Mouse (Mus musculus) midbrain, postnatal 0 days (tissue): Measurements from ENCODE around the gene Tet1. TPM values are rescaled to one million over a fixed set of nuclear protein-coding genes. Genes with fewer than 3 reads are reported as not detected.
"Not testable (repeated sequence)": the region's sequence is repeated elsewhere in the genome, so short reads cannot be mapped to it uniquely, and the experiment has no call there.

Experiments
- ATAC-seq: fragments of 200-750 bp; cut with Nextera tagmentation; 2 replicates; pipeline ENCODE4 v1.8.0; 2017; ENCODE audit warnings: moderate number of reproducible peaks, mild to moderate bottlenecking, moderate TSS enrichment, moderate library complexity; ENCODE audit not compliant: low FRiP score
- DNase-seq: peaks from one replicate; pipeline ENCODE4 v3.0.0-alpha.2; 2015; ENCODE audit warnings: low spot score
- H3K27ac ChIP-seq: fragments of 300-500 bp; sonication (generic); 2 replicates; pipeline ENCODE4 v1.5.1; 2014; ENCODE audit warnings: low read depth, mild to moderate bottlenecking, low read length, mixed read lengths
- H3K27me3 ChIP-seq: fragments of 300-500 bp; sonication (generic); 2 replicates; pipeline ENCODE4 v1.6.1; 2014; ENCODE audit warnings: low read length, control low read depth, mixed read lengths; ENCODE audit not compliant: insufficient read depth
- H3K36me3 ChIP-seq: fragments of 300-500 bp; sonication (generic); 2 replicates; pipeline ENCODE4 v1.6.1; 2014; ENCODE audit warnings: low read length, control low read depth, mixed read lengths; ENCODE audit not compliant: insufficient read depth
- H3K4me1 ChIP-seq: fragments of 300-500 bp; sonication (generic); 2 replicates; pipeline ENCODE4 v1.6.1; 2014; ENCODE audit warnings: mild to moderate bottlenecking, control low read depth, antibody characterized with exemption, low read length, mixed read lengths; ENCODE audit not compliant: insufficient read depth
- H3K4me2 ChIP-seq: fragments of 300-500 bp; sonication (generic); 2 replicates; pipeline ENCODE4 v1.6.1; 2014; ENCODE audit warnings: low read depth, mild to moderate bottlenecking, low read length, mixed read lengths; ENCODE audit not compliant: poor library complexity, severe bottlenecking
- H3K4me3 ChIP-seq: fragments of 300-500 bp; sonication (generic); 2 replicates; pipeline ENCODE4 v1.5.1; 2014; ENCODE audit warnings: low read depth, mild to moderate bottlenecking, low read length, moderate library complexity
- H3K9ac ChIP-seq: fragments of 300-500 bp; sonication (generic); replicated peaks from 2 replicates; pipeline ENCODE4 v1.6.1; 2014; ENCODE audit warnings: mild to moderate bottlenecking, low read length, moderate library complexity, mixed read lengths; ENCODE audit not compliant: poor library complexity, severe bottlenecking
- H3K9me3 ChIP-seq: fragments of 300-500 bp; sonication (generic); 2 replicates; pipeline ENCODE4 v1.6.1; 2016; ENCODE audit warnings: low read length, control low read depth
- CTCF ChIP-seq: IDR thresholded peaks from 2 replicates; pipeline ENCODE4 v1.5.1; 2016; ENCODE audit warnings: antibody characterized with exemption, mild to moderate bottlenecking
- WGBS: fragments of 180-500 bp; shearing (Covaris S2); extraction: QIAGEN DNeasy Blood & Tissue Kit; methylation state at CpG from one replicate; pipeline ENCODE4 v1.1.7; 2014; 5-methylcytosine and 5-hydroxymethylcytosine counted together
- polyA plus RNA-seq: library from polyadenylated mRNA; unstranded; fragments of >200 nt; fragmentation: Nextera tagmentation; extraction: Ambion mirVana; gene quantifications from 2 replicates; pipeline ENCODE4 v1.2.1, GENCODE M21; 2015
- total RNA-seq: library from RNA; depleted of rRNA; stranded (reverse); fragments of >200 nt; gene quantifications from 2 replicates; pipeline ENCODE4 v1.2.3, GENCODE M21; 2014; rRNA removed

Tet1 gene
- total and polyA plus RNA-seq, 2 experiments from 2014 or later = 29.0 to 34.9 TPM

DNA sequence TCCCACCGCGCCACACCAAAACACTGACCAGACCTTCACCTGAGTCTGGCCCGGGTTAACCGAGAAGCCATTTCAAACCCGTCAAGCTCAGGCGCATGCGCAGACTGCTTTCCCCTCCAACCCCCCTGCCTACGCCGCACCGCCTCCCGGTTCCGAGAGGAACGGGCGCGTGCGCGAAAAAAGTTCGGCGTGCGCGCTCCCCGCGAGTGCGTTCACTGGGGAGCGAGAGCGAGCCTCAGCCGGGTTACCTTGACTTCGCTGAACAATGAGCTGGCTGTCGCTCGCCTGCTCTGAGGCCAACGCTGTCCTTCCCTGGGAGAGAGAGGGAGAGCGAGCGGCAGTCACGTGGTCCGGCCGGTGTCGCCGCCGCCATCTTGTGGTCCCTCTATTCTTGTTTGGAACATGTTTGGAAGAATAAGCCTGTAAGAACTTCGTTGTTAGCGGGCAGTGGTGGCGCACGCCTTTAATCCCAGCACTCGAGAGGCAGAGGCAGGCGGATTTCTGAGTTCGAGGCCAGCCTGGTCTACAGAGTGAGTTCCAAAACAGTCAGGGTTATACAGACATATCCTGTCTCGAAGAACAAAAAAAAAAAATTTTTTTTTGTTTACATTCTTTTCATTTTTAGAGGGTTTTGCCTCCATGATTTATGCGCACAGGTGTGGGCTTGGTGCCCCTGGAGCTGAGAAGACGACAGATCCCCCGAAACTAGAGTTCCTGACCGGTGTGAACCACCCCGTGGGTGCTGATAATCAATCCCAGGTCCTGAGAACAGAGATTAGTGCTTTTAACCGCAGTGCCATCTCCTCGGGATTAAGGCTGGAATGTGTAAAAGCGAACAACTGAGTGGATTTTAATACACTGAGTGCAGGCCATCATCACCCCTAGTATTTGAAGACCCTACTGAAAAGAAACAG is 116.4 kb downstream of the Tet1 start, which contains the start of gene Ccar1:
Gene Ccar1, minus strand, starts transcription at position 110 of the 914 bp plus-strand sequence.
- 5% methylated on average over 55 of the region's 55 CpGs for WGBS
- peak within 1 kb of the TSS; percentile 97 for H3K4me3 ChIP-seq
- H3K27me3 ChIP-seq = no peaks in the 10 kb centered on the region
- H3K9me3 ChIP-seq = no peaks in the 10 kb centered on the region
- peak within 1 kb of the TSS; percentile 63 for H3K4me2 ChIP-seq
- H3K36me3 ChIP-seq = peaks cover 24% of the 10 kb centered on the region
- peak within 1 kb of the TSS; percentile 93 for H3K27ac ChIP-seq
- TF ChIP-seq CTCF = peak; percentile 51
- no peaks in the 10 kb centered on the region for H3K4me1 ChIP-seq
- H3K9ac ChIP-seq = peak within 1 kb of the TSS; percentile 95
- ATAC-seq (peak; percentile 98), DNase-seq (peak; percentile 99)

- no peaks in the 10 kb centered on the region for H3K4me1 ChIP-seq
- peak overlapping the region; percentile 95 for H3K9ac ChIP-seq
- ATAC-seq (peak; percentile 79), DNase-seq (peak; percentile 19)
- peaks cover 30% of the 10 kb centered on the region for H3K36me3 ChIP-seq
- no peaks in the 10 kb centered on the region for H3K9me3 ChIP-seq
- WGBS = 1% methylated on average over 68 of the region's 78 CpGs
- no peak for TF ChIP-seq CTCF
- peak overlapping the region; percentile 97 for H3K4me3 ChIP-seq
- peak overlapping the region; percentile 93 for H3K27ac ChIP-seq
- no peaks in the 10 kb centered on the region for H3K27me3 ChIP-seq
- H3K4me2 ChIP-seq = peak overlapping the region; percentile 63
Measured at GRCm38 (mm10) chr10:62791251-62792176, 117.3 kb downstream of the Tet1 start.

GRCm38 (mm10) chr10:62781776-62782175 is 127.0 kb downstream of the Tet1 start:
- not testable (repeated sequence) for H3K27ac ChIP-seq, ATAC-seq, H3K9ac ChIP-seq, H3K4me3 ChIP-seq, H3K27me3 ChIP-seq, H3K9me3 ChIP-seq, H3K4me2 ChIP-seq, DNase-seq, H3K4me1 ChIP-seq
- peaks cover 62% of the 10 kb centered on the region for H3K36me3 ChIP-seq
- 93% methylated on average over 1 of the region's 1 CpGs for WGBS

Other genes with a start within 250 kb of the Tet1 start
- gene Stox1, start 182.9 kb downstream of the Tet1 start, total RNA-seq = 6.7 TPM in 2 replicates
- 6.2 and 6.3 TPM in 2 replicates for gene Stox1, start 182.9 kb downstream of the Tet1 start, polyA plus RNA-seq
- gene Ccar1, start 116.7 kb downstream of the Tet1 start, total RNA-seq = 49.9 and 70.8 TPM in 2 replicates
- 69.6 and 78.5 TPM in 2 replicates for gene Ccar1, start 116.7 kb downstream of the Tet1 start, polyA plus RNA-seq
- 19.0 and 23.0 TPM in 2 replicates for gene Slc25a16, start 11.6 kb upstream of the Tet1 start, total RNA-seq
- 12.3 and 13.7 TPM in 2 replicates for gene Slc25a16, start 11.6 kb upstream of the Tet1 start, polyA plus RNA-seq
- 2.0 and 3.5 TPM in 2 replicates for gene Dna2, start 38.0 kb upstream of the Tet1 start, total RNA-seq
- 2.6 and 2.7 TPM in 2 replicates for gene Dna2, start 38.0 kb upstream of the Tet1 start, polyA plus RNA-seq
- 34.5 and 47.7 TPM in 2 replicates for gene Rufy2, start 71.2 kb upstream of the Tet1 start, total RNA-seq
- gene Rufy2, start 71.2 kb upstream of the Tet1 start, polyA plus RNA-seq = 60.9 and 65.5 TPM in 2 replicates
- 11.0 and 22.5 TPM in 2 replicates for gene Hnrnph3, start 115.2 kb upstream of the Tet1 start, total RNA-seq
- gene Hnrnph3, start 115.2 kb upstream of the Tet1 start, polyA plus RNA-seq = 70.3 and 78.7 TPM in 2 replicates
- 0.80 TPM in 1 of 2 replicates, not detected in the other for gene Pbld2, start 115.3 kb upstream of the Tet1 start, total RNA-seq
- 0.55 and 1.2 TPM in 2 replicates for gene Pbld2, start 115.3 kb upstream of the Tet1 start, polyA plus RNA-seq
- gene Pbld1, start 151.2 kb upstream of the Tet1 start, total RNA-seq = not detected in 2 replicates
- 0.45 and 0.59 TPM in 2 replicates for gene Pbld1, start 151.2 kb upstream of the Tet1 start, polyA plus RNA-seq
- gene Atoh7, start 190.7 kb upstream of the Tet1 start, total RNA-seq = 0.99 and 4.4 TPM in 2 replicates
- gene Atoh7, start 190.7 kb upstream of the Tet1 start, polyA plus RNA-seq = 4.8 and 6.0 TPM in 2 replicates